10 mouse cellular contexts compared by ENCODE assay signal in genomic region chr1:74935402-74935801, GRCm38 (mm10). TPM values are rescaled to one million over a fixed set of nuclear protein-coding genes. Genes with fewer than 3 reads are reported as not detected.
A peak's percentile ranks its signal among the peaks of the same experiment; 100 is the strongest.
DNase-seq lines count a peak whose midpoint lies in the region; ATAC-seq and TF ChIP-seq lines count a peak whose summit lies in the region.
"Had no signal": no experiment of that assay in that cellular context is flagged by ENCODE, and none has a peak within 500 bp of the region (broad histone marks: within the 10 kb centered on the region; RNA-seq: fewer than 3 reads in every experiment).

Gene Cfap65, minus strand, starts transcription at chr1:74935599.

- H3K27ac ChIP-seq in heart, embryonic 11.5 days (ENCODE audit: low read depth, low read length), result no peak within 1 kb of the TSS
- no peak within 1 kb of the TSS for H3K27ac ChIP-seq in heart, adult 2 months
- H3K27ac ChIP-seq in hindbrain, embryonic 15.5 days (replicated peaks), result no peak within 1 kb of the TSS
- H3K27ac ChIP-seq in midbrain, embryonic 12.5 days (replicated peaks), result no peak within 1 kb of the TSS
- no peak within 1 kb of the TSS for H3K27ac ChIP-seq in stomach, postnatal 0 days (replicated peaks)

- 2% methylated on average over 18 of the region's 18 CpGs for WGBS in heart, embryonic 11.5 days (ENCODE audit: insufficient replicate concordance)
- 4% methylated on average over 18 of the region's 18 CpGs for WGBS in heart, adult 2 months
- WGBS in hindbrain, embryonic 15.5 days, result under 1% methylated on average over 18 of the region's 18 CpGs
- WGBS in midbrain, embryonic 12.5 days, result under 1% methylated on average over 18 of the region's 18 CpGs
- WGBS in stomach, postnatal 0 days, result 2% methylated on average over 18 of the region's 18 CpGs

- no peak for ATAC-seq in heart, embryonic 11.5 days (replicated peaks; ENCODE audit: insufficient number of reproducible peaks, low FRiP score, low TSS enrichment)
- ATAC-seq in hindbrain, embryonic 15.5 days (ENCODE audit: low FRiP score, low read depth), result peak; percentile 83; the same call in 1 of the 2 replicates
- peak; percentile 72; the same call in 1 of the 2 replicates for ATAC-seq in midbrain, embryonic 12.5 days (ENCODE audit: low FRiP score, low read depth)
- ATAC-seq in stomach, postnatal 0 days (ENCODE audit: low FRiP score, low TSS enrichment), result no peak

- no peak for TF ChIP-seq POLR2A in heart, adult 2 months (IDR thresholded peaks at IDR 0.05; ENCODE audit: insufficient read depth, low read depth, low read length)

- H3K4me1 ChIP-seq in heart, embryonic 11.5 days (ENCODE audit: control insufficient read depth, insufficient read depth, low read length), result no peaks in the 10 kb centered on the region
- H3K4me1 ChIP-seq in heart, adult 2 months (ENCODE audit: control insufficient read depth, insufficient read depth, low read length), result no peaks in the 10 kb centered on the region; the same call in 1 of the 2 replicates
- H3K4me1 ChIP-seq in hindbrain, embryonic 15.5 days (replicated peaks), result no peaks in the 10 kb centered on the region
- H3K4me1 ChIP-seq in midbrain, embryonic 12.5 days, result no peaks in the 10 kb centered on the region
- no peaks in the 10 kb centered on the region for H3K4me1 ChIP-seq in stomach, postnatal 0 days (replicated peaks; ENCODE audit: control insufficient read depth, insufficient read depth)

- H3K36me3 ChIP-seq in heart, embryonic 11.5 days (ENCODE audit: control insufficient read depth, insufficient read depth, low read length), result no peaks in the 10 kb centered on the region
- no peaks in the 10 kb centered on the region for H3K36me3 ChIP-seq in heart, adult 2 months (ENCODE audit: control insufficient read depth, insufficient read depth, low read length)
- no peaks in the 10 kb centered on the region for H3K36me3 ChIP-seq in hindbrain, embryonic 15.5 days
- no peaks in the 10 kb centered on the region for H3K36me3 ChIP-seq in midbrain, embryonic 12.5 days
- H3K36me3 ChIP-seq in stomach, postnatal 0 days (ENCODE audit: control insufficient read depth, insufficient read depth, low read length), result no peaks in the 10 kb centered on the region
- H3K36me3 ChIP-seq: G1E had no signal

- no peaks in the 10 kb centered on the region for H3K79me2 ChIP-seq in heart, adult 2 months (replicated peaks; ENCODE audit: control insufficient read depth, insufficient read depth, low read length)

- no peak for TF ChIP-seq EP300 in heart, adult 2 months (IDR thresholded peaks at IDR 0.05; ENCODE audit: insufficient read depth, low read depth, low read length)
- no peak for TF ChIP-seq EP300 in stomach, postnatal 0 days (optimal IDR thresholded peaks at IDR 0.05)

- no peak within 1 kb of the TSS for H3K9ac ChIP-seq in heart, embryonic 11.5 days (ENCODE audit: low read depth, low read length)
- H3K9ac ChIP-seq in heart, adult 2 months (ENCODE audit: low read depth, low read length), result no peak within 1 kb of the TSS
- peak within 1 kb of the TSS; percentile 37; the same call in 1 of the 2 replicates for H3K9ac ChIP-seq in hindbrain, embryonic 15.5 days
- H3K9ac ChIP-seq in midbrain, embryonic 12.5 days (replicated peaks), result 0 out of 2 replicates have a peak within 1 kb of the TSS, but pooled peaks have one; percentile 16
- H3K9ac ChIP-seq in stomach, postnatal 0 days (ENCODE audit: low read length), result no peak within 1 kb of the TSS

- no peak for DNase-seq in heart, adult 2 months
- DNase-seq in embryo, embryonic 10.5 days (ENCODE audit: low spot score), result peak; percentile 77
- peak; percentile 54 to 60 for DNase-seq in layer of hippocampus, postnatal 36 days
- peak; percentile 70 for DNase-seq in stomach, postnatal 0 days (ENCODE audit: low spot score)
- DNase-seq in c-Kit-positive CD71-positive TER-119-positive erythroid progenitor cells, embryonic 14.5 days (ENCODE audit: low spot score), result no peak

- H3K27me3 ChIP-seq in heart, embryonic 11.5 days (ENCODE audit: control insufficient read depth, insufficient read depth, low read length), result peaks cover 35% of the 10 kb centered on the region
- peaks cover 6% of the 10 kb centered on the region; the same call in 1 of the 2 replicates for H3K27me3 ChIP-seq in heart, adult 2 months (ENCODE audit: control insufficient read depth, insufficient read depth, low read length)
- peaks cover 36% of the 10 kb centered on the region for H3K27me3 ChIP-seq in hindbrain, embryonic 15.5 days
- H3K27me3 ChIP-seq in midbrain, embryonic 12.5 days, result peaks cover 42% of the 10 kb centered on the region
- H3K27me3 ChIP-seq in stomach, postnatal 0 days (ENCODE audit: control insufficient read depth, insufficient read depth, low read length), result no peaks in the 10 kb centered on the region

- 0 out of 2 replicates have a peak within 1 kb of the TSS, but pooled peaks have one; percentile 20 for H3K4me2 ChIP-seq in heart, embryonic 11.5 days
- peak within 1 kb of the TSS; percentile 71 for H3K4me2 ChIP-seq in hindbrain, embryonic 15.5 days
- H3K4me2 ChIP-seq in midbrain, embryonic 12.5 days (replicated peaks), result peak within 1 kb of the TSS; percentile 62
- H3K4me2 ChIP-seq in stomach, postnatal 0 days (replicated peaks; ENCODE audit: low read depth), result 0 out of 2 replicates have a peak within 1 kb of the TSS, but pooled peaks have one; percentile 32

- no peak within 1 kb of the TSS for H3K4me3 ChIP-seq in heart, embryonic 11.5 days (ENCODE audit: low read depth, low read length)
- H3K4me3 ChIP-seq in heart, adult 2 months, result no peak within 1 kb of the TSS
- peak within 1 kb of the TSS; percentile 49 for H3K4me3 ChIP-seq in hindbrain, embryonic 15.5 days
- peak within 1 kb of the TSS; percentile 43 for H3K4me3 ChIP-seq in midbrain, embryonic 12.5 days
- H3K4me3 ChIP-seq in stomach, postnatal 0 days (ENCODE audit: low read depth, low read length), result 0 out of 2 replicates have a peak within 1 kb of the TSS, but pooled peaks have one; percentile 10

- intact Hi-C loops in heart, adult 2 months (cut with DNase I), result no loop called here

- H3K9me3 ChIP-seq in heart, embryonic 11.5 days (replicated peaks; ENCODE audit: control insufficient read depth, low read length), result no peaks in the 10 kb centered on the region
- no peaks in the 10 kb centered on the region for H3K9me3 ChIP-seq in hindbrain, embryonic 15.5 days
- no peaks in the 10 kb centered on the region for H3K9me3 ChIP-seq in midbrain, embryonic 12.5 days
- no peaks in the 10 kb centered on the region for H3K9me3 ChIP-seq in stomach, postnatal 0 days (ENCODE audit: control insufficient read depth, low read length)
- H3K9me3 ChIP-seq: G1E had no signal

- no peak for TF ChIP-seq CTCF in heart, adult 2 months (IDR thresholded peaks at IDR 0.05)
- TF ChIP-seq CTCF in stomach, postnatal 0 days (IDR thresholded peaks at IDR 0.05; ENCODE audit: low read depth), result no peak

RNA-seq across cellular contexts. Expression of gene Cfap65, which starts in this region (rescaled TPM):
- polyA plus RNA-seq in heart, embryonic 11.5 days (2014; fragmentation: Nextera tagmentation; extraction: Ambion mirVana), result not detected in 2 replicates
- not detected for total RNA-seq in heart, adult 2 months (2021)
- polyA plus RNA-seq in heart, adult 2 months (2012; rRNA removed), result 0.03 and 2.3 TPM in 2 replicates
- 0.83 and 1.2 TPM in 2 replicates for polyA plus RNA-seq in hindbrain, embryonic 15.5 days (2015; fragmentation: Nextera tagmentation; extraction: Ambion mirVana)
- 1 to 10 TPM; 1.5 to 1.8 TPM for total RNA-seq in layer of hippocampus, postnatal 36 days (2021)
- polyA plus RNA-seq in midbrain, embryonic 12.5 days (2016; fragmentation: Nextera tagmentation; extraction: Ambion mirVana), result 0.16 and 0.17 TPM in 2 replicates
- polyA plus RNA-seq in stomach, postnatal 0 days (2015; fragmentation: Nextera tagmentation; extraction: Ambion mirVana), result 0.04 TPM in 1 of 2 replicates, not detected in the other
- polyA plus RNA-seq: G1E; heart, postnatal 0 days had no signal

Comparison
In these comparisons a context has a peak if more than half of its experiments do, and no peak if none do; other contexts are left out.
1. Peak in ATAC-seq, H3K4me3 ChIP-seq, H3K9ac ChIP-seq and H3K4me2 ChIP-seq in midbrain, embryonic 12.5 days; RNA of the gene not detected or under 1 TPM.
2. Peak in DNase-seq, H3K4me3 ChIP-seq and H3K4me2 ChIP-seq in stomach, postnatal 0 days; RNA of the gene not detected or under 1 TPM.
3. H3K4me2 ChIP-seq: peak in every context shown above with its lines; median percentile 71 in hindbrain, embryonic 15.5 days; 62 in midbrain, embryonic 12.5 days; 32 in stomach, postnatal 0 days; 20 in heart, embryonic 11.5 days.
4. DNase-seq: peak in embryo, embryonic 10.5 days (single experiment) and layer of hippocampus, postnatal 36 days (2 of 2); none in heart, adult 2 months (0 of 2) and c-Kit-positive CD71-positive TER-119-positive erythroid progenitor cells, embryonic 14.5 days (single experiment).